Mouse (Mus musculus) heart, adult 2 months (tissue): Measurements from ENCODE around the gene Gpr119.

Experiments
- CTCF ChIP-seq: fragments of 200-600 bp; IDR thresholded peaks from 2 replicates; pipeline ENCODE4 v1.8.1; 2022; ENCODE audit warnings: antibody characterized with exemption, mild to moderate bottlenecking, moderate library complexity
- POLR2A ChIP-seq: fragments of 200-500 bp; IDR thresholded peaks from 2 replicates; pipeline ENCODE4 v1.6.1; 2011; ENCODE audit warnings: mild to moderate bottlenecking, low read depth, low read length, control low read depth; ENCODE audit not compliant: insufficient read depth

- TF ChIP-seq CTCF (no peak), POLR2A (no peak)
Measured at GRCm38 (mm10) chrX:48683857-48684256, 9.6 kb upstream of the Gpr119 start.
